Mouse (Mus musculus): Measurements from ENCODE around the gene Cdh6. TPM values are rescaled to one million over a fixed set of nuclear protein-coding genes. Genes with fewer than 3 reads are reported as not detected.

Gene Cdh6
- polyA plus RNA-seq, 1 experiment: 0.01 TPM

- H3K36me3 ChIP-seq (ENCODE audit: control insufficient read depth, insufficient read depth, low read length): no peaks in the 10 kb centered on the region
- no peak overlapping the region for H3K27ac ChIP-seq (ENCODE audit: control insufficient read depth, insufficient read depth, low read length)
- H3K4me3 ChIP-seq (ENCODE audit: control insufficient read depth, insufficient read depth, low read length): no peak overlapping the region
- no peak for DNase-seq
- no peaks in the 10 kb centered on the region for H3K4me1 ChIP-seq (replicated peaks; ENCODE audit: control insufficient read depth, insufficient read depth, low read length)
- no peak for TF ChIP-seq POLR2A (IDR thresholded peaks at IDR 0.05; ENCODE audit: control insufficient read depth, extremely low read depth, insufficient read depth, low read length, poor library complexity)
- TF ChIP-seq CTCF (IDR thresholded peaks at IDR 0.05; ENCODE audit: borderline replicate concordance, control insufficient read depth, extremely low read depth, insufficient read depth, low read length, poor library complexity): no peak
- H3K27me3 ChIP-seq (ENCODE audit: control insufficient read depth, insufficient read depth, low read length): no peaks in the 10 kb centered on the region
- WGBS: 90% methylated on average over 7 of the region's 7 CpGs
Observed at GRCm38 (mm10) chr15:13047910-13048309, 125.6 kb downstream of the Cdh6 start.

DNA sequence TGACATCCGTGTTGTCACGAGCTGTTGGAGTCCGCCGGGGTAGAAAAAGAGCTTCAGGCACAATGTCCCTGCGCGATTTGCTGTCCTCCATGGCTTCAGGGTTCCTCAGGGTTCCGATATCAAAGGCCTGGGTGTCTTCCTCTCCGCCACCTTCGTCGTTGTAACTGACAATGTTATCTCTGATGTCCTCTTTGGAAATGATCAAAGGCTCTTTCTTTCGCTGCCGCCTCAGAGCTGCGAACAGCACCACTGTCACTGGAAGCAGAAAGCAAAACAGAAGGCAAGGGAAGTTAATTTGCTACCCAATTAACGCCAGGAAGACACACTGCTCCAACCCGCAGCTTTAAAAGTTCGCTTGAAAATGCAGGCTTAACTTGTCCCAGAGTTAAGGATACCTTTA is 139.0 kb downstream of the Cdh6 start:
- 41% methylated on average over 16 of the region's 16 CpGs for WGBS
- DNase-seq: no peak
- no peak for TF ChIP-seq CTCF (IDR thresholded peaks at IDR 0.05; ENCODE audit: borderline replicate concordance, control insufficient read depth, extremely low read depth, insufficient read depth, low read length, poor library complexity)
- TF ChIP-seq POLR2A (IDR thresholded peaks at IDR 0.05; ENCODE audit: control insufficient read depth, extremely low read depth, insufficient read depth, low read length, poor library complexity): no peak

GRCm38 (mm10) chr15:13030641-13031040 is 142.8 kb downstream of the Cdh6 start:
- DNase-seq: no peak
- Histone ChIP-seq H3K27ac (ENCODE audit: control insufficient read depth, insufficient read depth, low read length) (no peak overlapping the region), H3K36me3 (ENCODE audit: control insufficient read depth, insufficient read depth, low read length) (no peaks in the 10 kb centered on the region), H3K27me3 (ENCODE audit: control insufficient read depth, insufficient read depth, low read length) (no peaks in the 10 kb centered on the region), H3K4me1 (replicated peaks; ENCODE audit: control insufficient read depth, insufficient read depth, low read length) (no peaks in the 10 kb centered on the region), H3K4me3 (ENCODE audit: control insufficient read depth, insufficient read depth, low read length) (no peak overlapping the region)
- WGBS: 88% methylated on average over 2 of the region's 2 CpGs
- TF ChIP-seq POLR2A (IDR thresholded peaks at IDR 0.05; ENCODE audit: control insufficient read depth, extremely low read depth, insufficient read depth, low read length, poor library complexity): no peak
- no peak for TF ChIP-seq CTCF (IDR thresholded peaks at IDR 0.05; ENCODE audit: borderline replicate concordance, control insufficient read depth, extremely low read depth, insufficient read depth, low read length, poor library complexity)

More for the DNA sequence above, 139.0 kb downstream of the Cdh6 start:
- Histone ChIP-seq H3K4me3 (ENCODE audit: control insufficient read depth, insufficient read depth, low read length) (no peak overlapping the region), H3K27me3 (ENCODE audit: control insufficient read depth, insufficient read depth, low read length) (no peaks in the 10 kb centered on the region), H3K27ac (ENCODE audit: control insufficient read depth, insufficient read depth, low read length) (no peak overlapping the region), H3K4me1 (replicated peaks; ENCODE audit: control insufficient read depth, insufficient read depth, low read length) (no peaks in the 10 kb centered on the region), H3K36me3 (ENCODE audit: control insufficient read depth, insufficient read depth, low read length) (no peaks in the 10 kb centered on the region)

GRCm38 (mm10) chr15:13027513-13027912 is 146.0 kb downstream of the Cdh6 start:
- TF ChIP-seq CTCF (IDR thresholded peaks at IDR 0.05; ENCODE audit: borderline replicate concordance, control insufficient read depth, extremely low read depth, insufficient read depth, low read length, poor library complexity): no peak
- TF ChIP-seq POLR2A (IDR thresholded peaks at IDR 0.05; ENCODE audit: control insufficient read depth, extremely low read depth, insufficient read depth, low read length, poor library complexity): no peak
- Histone ChIP-seq H3K27ac (ENCODE audit: control insufficient read depth, insufficient read depth, low read length) (no peak overlapping the region), H3K4me1 (replicated peaks; ENCODE audit: control insufficient read depth, insufficient read depth, low read length) (no peaks in the 10 kb centered on the region), H3K36me3 (ENCODE audit: control insufficient read depth, insufficient read depth, low read length) (no peaks in the 10 kb centered on the region), H3K4me3 (ENCODE audit: control insufficient read depth, insufficient read depth, low read length) (no peak overlapping the region), H3K27me3 (ENCODE audit: control insufficient read depth, insufficient read depth, low read length) (no peaks in the 10 kb centered on the region)
- 26% methylated on average over 5 of the region's 5 CpGs for WGBS
- DNase-seq: no peak

DNA sequence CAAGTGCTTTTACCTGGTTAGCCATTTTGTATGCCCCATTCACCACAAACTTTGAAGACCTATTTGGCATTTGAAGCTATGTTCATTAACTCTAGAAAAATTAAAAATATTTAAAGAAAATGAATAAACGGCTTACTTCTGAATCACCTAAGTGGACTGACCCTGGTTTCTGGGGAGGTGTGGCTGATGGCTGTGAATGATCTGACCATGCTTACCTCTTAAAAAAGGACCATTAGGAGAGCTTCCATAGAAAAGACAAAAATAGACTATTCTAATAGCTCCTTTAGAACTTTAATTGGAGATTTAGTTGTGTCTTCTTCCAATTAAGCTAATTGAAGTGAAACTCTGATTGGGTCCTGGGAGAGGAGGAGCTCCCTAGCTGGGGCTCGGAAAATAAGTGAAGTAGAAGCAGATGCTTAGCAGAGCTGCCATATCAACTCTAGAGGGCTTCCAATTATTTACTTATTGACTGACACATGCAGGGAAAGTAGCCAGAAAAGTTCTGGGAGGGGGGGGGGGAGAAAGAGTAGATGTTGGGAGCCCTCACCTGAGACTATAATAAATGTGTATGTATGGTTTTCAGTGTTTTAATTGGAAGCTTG is 156.6 kb downstream of the Cdh6 start:
- DNase-seq: no peak
- H3K4me3 ChIP-seq (ENCODE audit: control insufficient read depth, insufficient read depth, low read length): no peak overlapping the region
- WGBS: 99% methylated on average over 2 of the region's 2 CpGs
- H3K36me3 ChIP-seq (ENCODE audit: control insufficient read depth, insufficient read depth, low read length): no peaks in the 10 kb centered on the region
- H3K27ac ChIP-seq (ENCODE audit: control insufficient read depth, insufficient read depth, low read length): no peak overlapping the region
- H3K4me1 ChIP-seq (replicated peaks; ENCODE audit: control insufficient read depth, insufficient read depth, low read length): no peaks in the 10 kb centered on the region
- no peaks in the 10 kb centered on the region for H3K27me3 ChIP-seq (ENCODE audit: control insufficient read depth, insufficient read depth, low read length)
- TF ChIP-seq CTCF (IDR thresholded peaks at IDR 0.05; ENCODE audit: borderline replicate concordance, control insufficient read depth, extremely low read depth, insufficient read depth, low read length, poor library complexity) (no peak), POLR2A (IDR thresholded peaks at IDR 0.05; ENCODE audit: control insufficient read depth, extremely low read depth, insufficient read depth, low read length, poor library complexity) (no peak)

GRCm38 (mm10) chr15:13008803-13009202 is 164.7 kb downstream of the Cdh6 start:
- Histone ChIP-seq H3K36me3 (ENCODE audit: control insufficient read depth, insufficient read depth, low read length) (no peaks in the 10 kb centered on the region), H3K27ac (ENCODE audit: control insufficient read depth, insufficient read depth, low read length) (no peak overlapping the region), H3K27me3 (ENCODE audit: control insufficient read depth, insufficient read depth, low read length) (no peaks in the 10 kb centered on the region), H3K4me3 (ENCODE audit: control insufficient read depth, insufficient read depth, low read length) (no peak overlapping the region), H3K4me1 (replicated peaks; ENCODE audit: control insufficient read depth, insufficient read depth, low read length) (no peaks in the 10 kb centered on the region)
- DNase-seq: no peak
- TF ChIP-seq CTCF (IDR thresholded peaks at IDR 0.05; ENCODE audit: borderline replicate concordance, control insufficient read depth, extremely low read depth, insufficient read depth, low read length, poor library complexity): no peak
- TF ChIP-seq POLR2A (IDR thresholded peaks at IDR 0.05; ENCODE audit: control insufficient read depth, extremely low read depth, insufficient read depth, low read length, poor library complexity): no peak
- 81% methylated on average over 4 of the region's 4 CpGs for WGBS

GRCm38 (mm10) chr15:13005934-13006333 is 167.5 kb downstream of the Cdh6 start:
- Histone ChIP-seq H3K27ac (ENCODE audit: control insufficient read depth, insufficient read depth, low read length) (no peak overlapping the region), H3K36me3 (ENCODE audit: control insufficient read depth, insufficient read depth, low read length) (no peaks in the 10 kb centered on the region), H3K4me3 (ENCODE audit: control insufficient read depth, insufficient read depth, low read length) (no peak overlapping the region), H3K27me3 (ENCODE audit: control insufficient read depth, insufficient read depth, low read length) (no peaks in the 10 kb centered on the region), H3K4me1 (replicated peaks; ENCODE audit: control insufficient read depth, insufficient read depth, low read length) (no peaks in the 10 kb centered on the region)
- WGBS: 84% methylated on average over 13 of the region's 13 CpGs
- no peak for DNase-seq
- TF ChIP-seq CTCF (IDR thresholded peaks at IDR 0.05; ENCODE audit: borderline replicate concordance, control insufficient read depth, extremely low read depth, insufficient read depth, low read length, poor library complexity) (no peak), POLR2A (IDR thresholded peaks at IDR 0.05; ENCODE audit: control insufficient read depth, extremely low read depth, insufficient read depth, low read length, poor library complexity) (no peak)
